Mouse (Mus musculus): ENCODE measurements around the gene Mroh2a.

DNA sequence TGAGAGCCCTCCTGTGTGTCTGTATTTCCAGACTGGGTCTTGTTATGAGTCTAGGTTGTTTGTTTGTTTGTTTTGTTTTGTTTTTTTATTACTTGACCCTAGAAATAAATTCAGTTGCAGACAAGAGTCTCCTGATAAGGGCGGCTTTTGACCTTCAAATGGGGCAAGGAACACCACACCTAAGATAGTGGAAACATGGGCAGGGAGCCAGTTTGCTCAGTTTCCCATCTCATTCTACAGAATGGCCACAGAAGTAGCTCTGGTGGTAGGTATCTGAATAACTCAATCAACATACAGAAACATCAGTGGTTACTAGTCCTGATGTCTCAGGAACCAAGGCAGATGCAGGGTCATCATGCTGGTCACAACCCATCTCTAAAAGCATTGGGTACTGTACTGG, 67.9 kb downstream of the Mroh2a start:
- TF ChIP-seq CTCF (IDR thresholded peaks at IDR 0.05; ENCODE audit: borderline replicate concordance, control insufficient read depth, extremely low read depth, insufficient read depth, low read length, poor library complexity) (no peak), POLR2A (IDR thresholded peaks at IDR 0.05; ENCODE audit: control insufficient read depth, extremely low read depth, insufficient read depth, low read length, poor library complexity) (no peak)

All from thymus, adult 2 months (tissue).